Mouse (Mus musculus) heart, postnatal 36 days (tissue): ENCODE measurements around the gene Tspan9. TPM values are rescaled to one million over a fixed set of nuclear protein-coding genes. Genes with fewer than 3 reads are reported as not detected.

ENCODE experiments used
- DNase-seq, 2 experiments: peaks; one replicate each; pipeline ENCODE4 v3.0.0; 2021 to 2022
- intact Hi-C: fragments of 180-260 bp; cut with DNase I; formaldehyde crosslinking; loops from one replicate; pipeline ENCODE4 v1.15.1; 2025
- total RNA-seq, 2 experiments: library from RNA; stranded (reverse); gene quantifications; 2 replicates each; pipeline ENCODE4 v1.2.3; 2021

Gene Tspan9
- total RNA-seq, 2 experiments from 2014 or later, result 80.9 to 113 TPM

DNA sequence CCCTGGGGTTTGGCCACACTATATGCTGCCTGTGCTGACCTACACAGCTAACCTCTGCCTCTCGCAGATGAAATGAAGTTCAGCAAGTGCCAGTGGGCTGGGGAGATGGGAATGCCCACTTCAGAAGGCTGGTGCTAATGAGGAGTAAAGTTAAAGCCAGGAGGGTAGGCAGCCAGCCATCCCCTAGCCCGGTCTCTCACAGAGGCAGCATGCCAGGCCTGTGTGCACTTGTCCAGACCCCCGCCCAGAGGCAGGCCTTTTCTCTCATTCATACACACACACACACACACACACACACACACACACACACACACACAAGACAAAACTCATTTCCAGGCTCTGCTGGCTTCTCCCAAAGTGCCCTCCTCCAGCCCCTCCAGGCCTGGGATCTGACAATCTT lies 142.6 kb downstream of the Tspan9 start:
- intact Hi-C loops, result no loop called here
- DNase-seq, result no peak

DNA sequence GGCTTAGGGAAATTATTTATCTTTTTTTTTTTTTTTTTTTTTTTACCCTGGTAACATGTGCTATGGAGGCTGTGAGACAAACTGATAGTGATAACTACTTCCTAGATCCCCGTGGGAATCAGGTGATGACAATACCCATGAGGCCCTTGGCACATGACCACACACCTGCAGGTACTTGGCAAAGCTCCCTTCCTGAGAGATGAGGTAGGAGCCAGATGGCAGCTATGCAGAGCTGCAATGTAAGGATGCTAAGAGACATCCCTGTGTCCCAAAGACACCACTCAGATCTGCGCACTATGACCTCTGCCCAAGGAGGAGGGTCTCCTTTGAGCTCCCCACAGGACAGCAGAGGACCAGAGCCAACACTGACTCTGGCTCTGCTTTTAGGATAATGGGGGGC lies 144.3 kb downstream of the Tspan9 start:
- no peak for DNase-seq
- intact Hi-C loops, result no loop called here

DNA sequence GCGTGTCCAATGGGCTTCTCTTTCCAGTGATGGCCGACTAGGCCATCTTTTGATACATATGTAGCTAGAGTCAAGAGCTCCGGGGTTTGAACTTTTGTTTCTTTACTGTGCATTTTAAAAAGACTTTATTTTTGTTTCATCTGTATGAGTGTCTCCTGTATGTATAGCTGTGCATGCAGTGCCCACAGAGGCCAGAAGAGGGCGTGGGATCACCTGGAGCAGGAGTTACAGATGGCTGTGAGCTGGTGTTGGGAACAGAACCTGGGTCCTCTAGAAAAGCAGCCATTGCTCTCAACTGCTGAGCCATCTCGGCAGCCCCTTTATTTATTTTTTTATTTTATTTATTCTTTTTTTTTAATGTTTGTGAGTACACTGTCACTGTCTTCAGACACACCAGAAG lies 146.5 kb downstream of the Tspan9 start:
- DNase-seq, result no peak
- intact Hi-C loops, result no loop called here

DNA sequence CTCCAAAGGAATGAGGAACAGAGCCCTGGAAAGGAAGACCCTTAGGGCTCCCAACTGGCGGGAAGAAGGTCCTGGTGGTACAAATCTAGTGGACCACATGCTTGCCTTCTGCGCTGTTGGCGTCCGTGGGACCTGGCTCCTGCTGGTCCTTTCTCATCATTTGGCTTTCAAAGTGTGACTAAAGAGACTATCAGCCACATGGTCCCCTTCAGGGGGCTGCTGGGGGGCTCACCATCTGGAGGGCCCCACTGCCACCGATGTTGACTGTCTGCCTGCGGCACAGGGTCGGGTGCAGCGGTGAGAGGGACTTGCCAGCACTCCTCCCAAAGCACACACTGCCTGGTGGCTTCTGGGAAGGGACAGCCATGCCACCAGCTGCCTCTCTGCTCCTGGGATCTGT lies 150.4 kb downstream of the Tspan9 start:
- DNase-seq, result no peak
- intact Hi-C loops, result no loop called here

DNA sequence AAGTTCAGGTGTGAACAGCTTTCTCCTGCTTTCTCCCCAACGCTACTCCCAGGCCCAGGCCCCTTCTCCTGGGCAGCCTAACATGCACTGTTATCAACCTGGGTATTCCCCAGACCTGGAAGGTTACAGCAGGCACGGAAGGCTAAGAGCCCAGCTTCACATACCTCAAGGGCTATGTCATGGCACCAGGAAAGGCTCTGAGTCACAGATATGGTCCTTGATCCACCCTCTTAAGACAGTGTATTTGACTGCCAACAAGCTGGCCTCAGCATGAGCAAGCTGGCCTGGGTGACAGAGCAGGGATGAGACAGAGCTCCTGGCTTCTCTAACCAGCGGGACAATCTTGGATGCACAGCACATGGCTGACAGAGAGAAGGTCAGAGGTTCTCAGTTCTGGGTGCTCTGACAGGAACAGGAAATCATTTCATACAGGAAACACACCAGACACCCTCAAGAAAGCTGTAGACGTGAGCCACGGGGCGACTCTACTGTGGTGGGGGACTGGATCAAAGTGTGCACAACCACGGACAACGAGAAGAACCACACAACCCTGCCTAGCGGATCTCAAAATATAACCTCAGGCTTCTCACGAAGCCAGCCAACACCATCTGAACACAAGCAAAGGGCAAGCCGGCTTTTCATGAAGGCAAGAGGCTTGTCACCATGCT lies 151.8 kb downstream of the Tspan9 start:
- intact Hi-C loops, result no loop called here
- peak in 1 of 2 experiments; percentile 47 for DNase-seq

DNA sequence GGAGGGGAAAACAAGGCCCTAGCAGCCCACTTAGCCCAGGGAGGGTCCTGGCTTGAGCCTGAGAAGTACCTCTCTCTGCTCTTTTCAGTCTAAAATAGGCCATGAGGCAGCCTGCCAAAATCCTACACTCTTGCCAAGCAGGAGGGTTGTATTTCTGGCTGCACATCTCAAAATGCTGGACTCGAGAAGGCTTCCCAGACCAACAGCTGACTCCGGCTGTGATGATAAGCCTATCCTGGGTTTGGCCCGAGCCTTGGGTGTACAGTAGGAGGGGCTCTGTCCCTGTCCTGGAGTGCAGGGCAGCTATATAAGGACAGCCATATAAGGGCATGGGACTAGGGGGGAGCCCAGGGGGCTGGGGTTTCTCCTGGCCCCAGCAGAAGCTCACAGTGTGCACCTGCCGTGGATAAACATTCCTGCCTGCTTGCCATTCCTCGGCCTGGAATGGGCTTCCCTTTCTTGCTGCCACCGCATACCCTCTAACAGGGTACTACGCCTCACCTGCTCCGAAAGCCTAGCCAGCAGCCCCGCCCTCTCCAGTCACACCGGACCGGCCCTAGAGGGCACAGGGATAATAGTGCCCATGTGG lies 153.7 kb downstream of the Tspan9 start:
- peak; percentile 88 to 90 for DNase-seq
- intact Hi-C loops, result loop anchor here (5.0 kb wide), 1 partner anchor 43 kb away; no protein-coding TSS in a partner anchor

DNA sequence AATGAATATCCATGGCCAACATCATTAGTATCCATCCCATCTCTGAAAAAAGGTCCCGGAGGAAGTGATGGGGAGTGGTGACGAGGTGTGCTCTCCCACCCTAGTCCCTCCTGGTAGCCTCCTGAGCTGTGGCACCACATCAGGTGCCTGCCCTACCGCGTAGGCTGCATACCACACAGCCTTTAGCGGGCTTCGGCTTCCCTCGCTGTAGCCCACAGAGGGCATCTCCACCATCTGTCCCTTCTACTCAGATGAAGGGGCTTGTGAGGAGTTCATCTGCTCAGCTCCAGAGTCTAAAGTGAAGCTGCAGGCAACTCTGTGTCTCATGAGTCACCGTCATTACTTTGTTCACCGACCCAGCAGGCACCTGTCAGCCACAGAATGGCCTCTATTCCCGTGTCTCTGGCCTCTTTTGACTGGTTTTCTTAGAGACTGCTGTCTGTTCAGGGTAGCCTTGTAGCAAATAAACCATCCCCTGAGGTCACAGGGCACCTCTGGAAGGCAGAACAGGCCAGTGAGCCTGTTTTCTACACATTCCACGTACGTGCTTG lies 154.4 kb downstream of the Tspan9 start:
- intact Hi-C loops, result loop anchor here (5.0 kb wide), 1 partner anchor 43 kb away; no protein-coding TSS in a partner anchor
- DNase-seq, result no peak

DNA sequence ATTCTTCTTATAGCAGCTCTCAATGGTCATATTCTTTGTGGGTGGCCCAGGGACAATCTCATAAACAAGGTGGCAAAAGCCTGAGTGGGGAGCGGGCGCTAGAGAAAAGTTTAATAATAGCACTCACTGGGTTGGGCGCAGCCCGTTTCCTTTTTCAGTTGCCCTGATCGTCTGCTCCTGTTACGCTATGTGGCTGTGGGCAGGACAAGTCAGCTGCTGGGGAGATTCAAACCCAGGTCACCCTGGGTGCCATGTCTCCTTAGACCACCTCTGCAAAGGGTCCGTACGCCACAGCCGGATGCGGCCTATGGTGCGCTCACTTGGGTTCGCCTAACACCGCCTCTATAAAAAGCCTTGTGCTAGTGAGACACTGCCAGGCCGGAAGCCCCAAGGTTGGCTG lies 156.0 kb downstream of the Tspan9 start:
- DNase-seq, result no peak
- intact Hi-C loops, result loop anchor here (5.0 kb wide), 1 partner anchor 45 kb away; no protein-coding TSS in a partner anchor

DNA sequence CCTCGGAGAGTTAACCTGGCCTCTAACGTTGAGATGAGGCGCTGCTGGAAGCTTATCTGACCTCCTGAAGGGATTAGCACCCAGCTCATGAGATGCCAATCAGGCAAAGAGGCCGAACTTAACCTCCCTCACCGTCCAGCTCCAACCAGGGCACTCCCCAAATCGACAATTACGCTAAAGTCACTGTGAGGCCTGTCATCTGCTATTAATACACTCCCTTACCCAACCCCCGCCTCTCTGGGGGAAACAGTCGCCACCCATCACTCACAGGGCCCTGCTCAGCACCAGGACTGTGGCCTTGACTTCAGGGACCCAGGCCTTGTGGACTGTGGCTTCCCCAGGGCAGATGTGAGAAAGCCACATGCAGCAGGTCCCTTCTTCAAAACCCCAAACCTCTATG lies 157.0 kb downstream of the Tspan9 start:
- no peak for DNase-seq
- intact Hi-C loops, result loop anchor here (5.0 kb wide), 1 partner anchor 46 kb away; no protein-coding TSS in a partner anchor

DNA sequence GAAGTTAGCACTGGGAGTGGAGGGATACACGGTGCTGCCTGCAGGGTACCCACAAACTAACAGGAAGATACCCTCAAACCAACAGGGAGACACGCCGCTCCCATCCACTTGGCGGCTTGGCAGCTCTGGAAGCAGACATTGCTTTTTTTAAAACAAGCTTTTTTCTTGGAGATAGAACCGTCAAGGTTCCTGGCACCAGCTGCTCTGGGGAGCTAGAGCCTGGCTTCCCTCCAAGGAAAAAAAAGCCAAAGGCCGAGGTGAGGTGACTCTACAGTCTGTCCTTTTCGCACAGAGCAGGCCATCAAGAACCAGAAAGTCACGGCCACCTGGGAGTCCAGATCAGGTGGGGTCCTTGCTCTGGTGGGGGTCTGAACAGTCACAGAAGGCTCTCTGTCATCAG lies 162.2 kb downstream of the Tspan9 start:
- no peak for DNase-seq
- intact Hi-C loops, result no loop called here

DNA sequence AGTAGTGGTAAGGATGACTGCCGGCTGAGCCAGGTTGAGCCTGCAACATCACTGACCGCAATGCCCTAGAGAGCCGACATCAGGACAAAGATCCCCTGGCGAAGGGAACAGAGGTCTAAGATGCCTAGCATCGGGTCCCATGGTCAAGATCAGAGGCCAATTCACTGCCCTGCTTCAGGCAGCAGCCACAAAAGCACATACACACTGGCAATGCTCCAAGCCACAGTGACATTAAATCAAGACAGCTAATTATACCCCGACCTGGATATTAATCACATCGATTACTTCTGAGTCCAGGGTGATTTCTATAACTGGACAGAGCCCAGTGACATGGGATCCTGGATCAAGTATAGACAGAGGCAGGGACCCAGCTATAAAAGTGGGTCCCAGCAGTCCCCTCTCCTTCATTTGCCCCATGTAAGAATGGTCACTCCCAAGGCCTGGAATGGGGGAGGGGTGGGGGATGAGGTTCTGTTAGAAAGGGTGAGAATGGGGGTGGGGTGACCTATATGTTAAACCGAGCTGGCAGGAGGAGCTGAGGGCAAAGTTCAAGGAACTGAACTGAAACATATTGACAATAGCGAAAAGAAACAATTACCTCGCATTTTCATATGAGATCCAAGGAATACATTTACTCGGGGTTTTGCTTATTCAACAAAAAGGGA lies 162.9 kb downstream of the Tspan9 start:
- DNase-seq, result no peak
- intact Hi-C loops, result no loop called here

DNA sequence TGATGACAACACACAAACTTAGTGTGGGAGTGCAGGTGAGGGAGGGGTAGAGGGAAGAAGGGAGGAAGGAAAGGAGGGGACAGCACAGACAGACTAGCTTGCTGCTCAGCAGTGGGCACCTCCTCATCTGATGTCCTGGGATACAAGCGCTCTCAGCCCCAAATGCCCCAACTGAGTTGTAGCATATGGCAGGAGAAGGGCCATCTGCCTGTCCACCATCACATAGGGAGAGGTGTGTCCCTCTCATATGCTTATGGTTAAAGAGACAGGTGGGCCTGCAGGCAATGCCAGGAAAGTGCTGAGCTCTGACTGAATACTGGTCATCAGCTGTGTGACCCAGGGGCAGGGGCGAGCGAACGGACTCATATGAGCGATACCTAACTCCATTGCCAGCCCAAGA lies 163.6 kb downstream of the Tspan9 start:
- DNase-seq, result no peak
- intact Hi-C loops, result no loop called here

DNA sequence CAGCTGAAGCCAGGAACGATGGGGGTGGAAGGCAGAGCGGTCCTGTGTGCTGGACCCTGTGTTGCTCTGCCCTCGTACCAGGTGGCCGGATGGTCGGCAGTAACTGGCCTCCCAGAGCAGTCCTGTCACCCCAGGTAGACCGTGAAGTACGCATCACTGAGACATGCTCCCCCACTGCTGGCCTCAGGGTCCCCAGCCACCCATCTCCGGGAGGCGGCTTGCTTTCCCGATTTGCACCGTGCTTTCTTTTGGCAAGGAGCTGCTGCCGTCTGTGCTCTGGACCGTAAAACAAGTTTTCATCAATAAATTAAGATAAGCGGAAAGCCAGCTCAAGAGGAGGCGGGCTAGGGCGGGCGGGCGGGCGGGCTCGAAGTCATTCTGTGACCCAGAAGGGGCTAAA lies 164.5 kb downstream of the Tspan9 start:
- no peak for DNase-seq
- intact Hi-C loops, result no loop called here

DNA sequence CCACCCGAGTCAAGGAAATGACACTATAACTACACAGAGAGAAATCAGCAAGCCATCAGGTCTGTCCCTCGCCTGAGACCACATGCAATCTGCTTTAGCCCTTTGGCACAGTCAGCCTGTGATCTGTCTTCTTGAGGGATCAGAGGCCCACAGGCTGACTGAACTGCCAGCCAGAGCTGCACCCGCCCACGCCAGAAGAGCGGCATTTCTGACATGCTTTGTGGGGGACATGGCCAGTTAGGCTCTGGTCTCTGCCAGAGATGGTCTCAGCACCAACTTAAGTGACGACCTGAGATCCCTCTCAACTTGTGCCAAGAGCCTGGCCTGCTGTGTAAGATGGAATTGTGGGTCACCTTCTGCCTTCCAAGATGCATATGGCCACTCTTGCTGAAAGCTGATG lies 166.7 kb downstream of the Tspan9 start:
- intact Hi-C loops, result no loop called here
- DNase-seq, result no peak

DNA sequence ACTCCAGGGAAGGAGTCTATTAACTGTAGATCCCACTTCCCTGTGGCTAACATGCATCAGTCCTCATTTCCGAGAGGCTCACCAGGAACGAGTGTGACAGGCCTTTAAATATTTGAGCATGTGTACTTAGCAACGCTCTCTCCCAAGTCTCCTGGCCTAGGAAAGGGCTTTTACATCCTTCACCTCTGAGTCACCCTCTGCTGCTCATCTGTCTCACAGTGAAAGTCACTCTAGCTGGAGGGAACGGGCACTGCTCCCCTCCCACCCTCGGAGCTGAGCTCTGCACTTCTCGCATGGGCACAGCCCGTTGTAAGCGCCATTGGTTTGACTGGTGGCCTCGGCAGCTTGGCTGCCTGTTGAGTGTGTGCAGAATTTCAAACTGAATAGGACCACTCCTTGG lies 169.4 kb downstream of the Tspan9 start:
- DNase-seq, result no peak
- intact Hi-C loops, result loop anchor here (2.0 kb wide), 1 partner anchor 59 kb away; no protein-coding TSS in a partner anchor

DNA sequence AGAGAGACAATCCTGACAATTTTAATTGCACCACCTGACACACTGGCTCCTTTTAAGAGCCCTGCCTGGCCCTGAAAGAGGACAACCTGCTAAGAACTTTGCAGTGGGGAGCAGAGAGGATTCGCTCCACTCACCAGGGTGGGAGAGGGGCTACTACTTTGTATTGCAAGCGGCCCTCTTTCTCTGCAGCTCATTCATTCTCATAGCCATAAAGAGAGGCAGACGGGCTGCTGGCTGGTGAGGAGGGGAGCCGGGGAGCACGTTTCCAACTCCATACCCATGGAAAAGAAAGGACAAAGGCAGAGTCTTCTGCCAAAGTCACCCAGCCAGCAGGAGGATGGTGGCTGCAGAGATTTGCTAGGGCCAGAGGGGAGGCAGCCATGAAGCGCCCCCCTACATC lies 169.8 kb downstream of the Tspan9 start:
- intact Hi-C loops, result loop anchor here (2.0 kb wide), 1 partner anchor 59 kb away; no protein-coding TSS in a partner anchor
- DNase-seq, result no peak

DNA sequence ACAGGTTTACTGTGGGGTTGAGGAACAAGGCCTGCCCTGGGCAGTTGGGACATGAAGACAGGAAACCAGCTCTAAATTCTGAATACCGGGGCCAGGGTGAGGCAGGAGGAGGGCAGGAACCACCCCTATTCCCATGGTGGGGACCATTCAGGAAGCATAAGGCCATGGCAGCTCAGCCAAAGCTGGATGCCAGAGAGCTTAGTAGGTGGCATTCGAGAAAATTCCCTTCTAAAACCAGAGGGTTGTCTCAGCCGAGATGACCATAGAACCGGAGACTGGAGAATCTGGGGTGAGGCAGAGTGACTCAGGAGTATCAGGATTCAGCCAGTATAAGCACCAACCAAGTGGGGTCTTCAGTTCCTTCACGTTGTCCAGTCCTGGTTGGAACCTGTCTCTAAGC lies 171.5 kb downstream of the Tspan9 start:
- intact Hi-C loops, result loop anchor here (2.0 kb wide), 1 partner anchor 61 kb away; no protein-coding TSS in a partner anchor
- DNase-seq, result no peak

DNA sequence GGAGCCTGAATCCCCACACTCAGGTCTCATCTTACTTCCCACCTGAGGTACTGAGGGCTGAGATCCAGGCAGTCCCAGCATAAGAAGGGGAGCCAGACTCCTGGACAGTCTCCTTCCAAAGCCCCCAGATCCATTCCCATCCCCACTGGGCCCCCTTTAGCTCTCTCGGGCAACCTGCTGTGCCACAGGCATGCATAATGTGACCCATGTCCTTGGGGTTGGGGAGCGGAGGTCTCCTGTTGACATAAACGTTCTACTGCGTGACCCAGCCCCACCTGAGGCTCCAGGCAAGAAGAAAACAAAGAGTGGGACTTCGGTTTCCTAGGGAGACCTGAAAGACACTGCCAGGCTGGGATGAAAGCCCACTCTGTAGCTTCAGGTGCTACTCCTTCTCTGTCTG lies 172.5 kb downstream of the Tspan9 start:
- intact Hi-C loops, result loop anchor here (1.0 kb wide), 3 partner anchors 120 to 198 kb away; no protein-coding TSS in a partner anchor
- no peak for DNase-seq

DNA sequence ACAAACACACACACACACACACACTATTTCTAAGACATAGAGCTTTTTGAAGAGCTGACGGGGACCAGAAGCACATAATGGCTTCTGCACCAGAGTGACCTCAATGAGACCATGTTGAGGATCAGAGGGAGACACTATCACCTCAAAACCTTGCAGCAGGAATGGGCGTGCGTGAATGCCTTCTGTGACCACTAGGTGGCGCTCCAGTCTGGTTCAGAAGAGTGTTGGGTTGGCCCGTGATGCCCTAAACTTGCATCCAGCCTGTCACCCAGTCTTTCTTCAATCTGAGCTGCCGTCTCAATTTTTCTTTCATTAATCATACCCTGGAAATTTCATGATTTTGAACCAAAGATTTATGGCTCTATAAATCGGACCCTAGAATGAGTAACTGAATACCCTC lies 173.3 kb downstream of the Tspan9 start:
- intact Hi-C loops, result loop anchor here (1.0 kb wide), 3 partner anchors 121 to 199 kb away; no protein-coding TSS in a partner anchor
- peak; percentile 84 to 87 for DNase-seq

DNA sequence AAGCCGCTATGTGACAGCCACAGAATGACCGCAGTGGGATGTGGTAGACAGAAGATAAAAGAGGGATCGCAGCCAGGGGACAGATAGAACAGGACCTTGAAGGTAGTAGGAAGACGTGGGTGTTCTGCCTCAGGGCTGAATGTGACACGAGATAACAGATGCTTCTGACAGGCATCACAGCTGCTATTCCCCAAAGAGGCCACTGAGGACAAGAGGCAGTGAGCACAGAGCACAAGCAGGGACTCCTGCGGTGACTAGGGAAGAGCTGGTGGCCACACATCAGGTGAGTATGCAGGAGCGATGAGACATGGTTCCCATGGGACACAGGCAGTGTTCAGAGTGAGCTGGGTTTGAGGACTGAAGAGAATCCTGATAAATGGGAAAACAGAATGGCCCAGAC lies 173.7 kb downstream of the Tspan9 start:
- intact Hi-C loops, result loop anchor here (1.0 to 10.0 kb wide), 4 partner anchors 122 to 335 kb away; partner anchors contain the start of gene Tead4
- no peak for DNase-seq

DNA sequence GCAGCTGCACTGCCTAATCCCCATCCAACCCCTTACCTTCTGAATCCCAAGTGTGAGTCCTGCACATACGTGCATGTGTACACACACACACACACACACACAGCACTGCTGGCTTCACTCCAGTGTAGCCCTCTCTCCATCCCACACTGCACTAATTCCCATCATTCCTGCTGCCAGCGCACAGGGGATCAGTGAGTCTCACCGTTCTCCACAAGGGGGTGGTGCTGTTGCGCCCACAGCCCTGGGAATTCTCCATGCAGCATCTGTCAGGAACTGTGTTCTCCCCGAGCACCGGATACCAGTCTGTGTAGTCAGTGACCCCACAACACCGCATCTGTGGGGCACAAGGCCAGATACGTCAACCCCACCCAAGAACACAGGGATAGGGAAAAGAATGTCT lies 177.9 kb downstream of the Tspan9 start:
- no peak for DNase-seq
- intact Hi-C loops, result loop anchor here (10.0 kb wide), 1 partner anchor 339 kb away; the partner anchor contains the start of gene Tead4
